Mouse (Mus musculus) cerebellum, adult 2 months (tissue): Measurements from ENCODE around the gene Zmynd10. TPM values are rescaled to one million over a fixed set of nuclear protein-coding genes. Genes with fewer than 3 reads are reported as not detected.

Source experiments
- DNase-seq, 2 experiments: peaks; one replicate each; pipeline ENCODE4 v3.0.0; 2021
- H3K27ac ChIP-seq: fragments of 200-500 bp; 2 replicates; pipeline ENCODE4 v1.5.1; 2012; ENCODE audit warnings: low read length, control low read depth, inconsistent platforms; ENCODE audit not compliant: insufficient read depth
- H3K27me3 ChIP-seq: fragments of 200-500 bp; 2 replicates; pipeline ENCODE4 v1.6.1; 2012; ENCODE audit warnings: inconsistent platforms, mild to moderate bottlenecking, low read length, moderate library complexity; ENCODE audit not compliant: control insufficient read depth, insufficient read depth
- H3K4me1 ChIP-seq: fragments of 200-500 bp; 2 replicates; pipeline ENCODE4 v1.6.1; 2011; ENCODE audit warnings: low read length; ENCODE audit not compliant: control insufficient read depth, insufficient read depth
- H3K4me3 ChIP-seq: fragments of 200-500 bp; replicated peaks from 2 replicates; pipeline ENCODE3; 2011; ENCODE audit warnings: mild to moderate bottlenecking, low read depth, low read length, control low read depth; ENCODE audit not compliant: insufficient read depth
- CTCF ChIP-seq: fragments of 200-500 bp; IDR thresholded peaks from 2 replicates; pipeline ENCODE4 v1.5.1; 2011; ENCODE audit warnings: low read depth, mild to moderate bottlenecking, control low read depth, low read length, moderate library complexity, borderline replicate concordance; ENCODE audit not compliant: insufficient read depth
- POLR2A ChIP-seq: fragments of 200-500 bp; IDR thresholded peaks from 2 replicates; pipeline ENCODE4 v1.6.1; 2011; ENCODE audit warnings: low read length, control low read depth, borderline replicate concordance; ENCODE audit not compliant: insufficient read depth
- WGBS: fragments of 180-500 bp; shearing (Covaris S2); methylation state at CpG from one replicate; pipeline ENCODE4 v1.1.7; 2018; 5-methylcytosine and 5-hydroxymethylcytosine counted together
- polyA plus RNA-seq: library from polyadenylated mRNA; depleted of rRNA; stranded (reverse); fragments of >200 nt; gene quantifications from 2 replicates; pipeline ENCODE4 v1.2.3, GENCODE M21; 2012

Gene Zmynd10
- polyA plus RNA-seq, 1 experiment: 1.6 TPM

DNA sequence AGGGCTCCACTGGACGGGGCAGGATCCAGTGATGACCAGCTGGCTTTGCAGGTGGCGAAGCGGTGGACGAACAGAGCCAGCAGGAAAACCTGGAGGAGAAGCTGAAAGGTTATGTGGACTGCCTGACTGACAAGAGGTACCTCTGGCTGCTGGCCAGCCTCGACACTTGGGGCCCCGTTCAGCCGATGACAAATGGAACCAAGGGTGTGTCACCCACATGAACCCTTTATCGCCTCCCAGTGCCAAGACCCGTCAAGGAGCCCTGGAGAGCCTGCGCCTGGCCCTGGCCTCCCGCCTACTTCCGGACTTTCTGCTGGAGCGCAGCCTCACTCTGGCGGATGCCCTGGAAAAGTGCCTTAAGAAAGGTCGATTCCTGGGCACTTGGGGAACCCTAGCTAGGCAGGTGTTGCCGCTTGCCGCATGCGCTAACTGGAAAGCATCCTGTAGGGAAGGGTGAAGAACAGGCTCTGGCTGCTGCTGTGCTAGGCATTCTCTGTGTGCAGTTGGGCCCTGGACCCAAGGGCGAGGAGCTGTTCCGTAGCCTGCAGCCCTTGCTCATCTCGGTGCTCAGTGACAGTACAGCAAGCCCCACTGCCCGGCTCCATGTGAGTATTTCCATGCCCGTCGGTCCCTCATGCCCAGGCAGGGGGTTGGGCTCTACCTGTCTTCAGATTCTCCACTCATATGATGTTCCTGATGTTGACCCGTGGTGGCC lies 43.1 kb downstream of the Zmynd10 start:
- H3K27ac ChIP-seq: no peak overlapping the region
- no peak for DNase-seq
- H3K4me3 ChIP-seq: no peak overlapping the region
- 67% methylated on average over 25 of the region's 25 CpGs for WGBS
- TF ChIP-seq CTCF: no peak
- TF ChIP-seq POLR2A: no peak
- no peaks in the 10 kb centered on the region for H3K27me3 ChIP-seq
- H3K4me1 ChIP-seq: peaks cover 30% of the 10 kb centered on the region

DNA sequence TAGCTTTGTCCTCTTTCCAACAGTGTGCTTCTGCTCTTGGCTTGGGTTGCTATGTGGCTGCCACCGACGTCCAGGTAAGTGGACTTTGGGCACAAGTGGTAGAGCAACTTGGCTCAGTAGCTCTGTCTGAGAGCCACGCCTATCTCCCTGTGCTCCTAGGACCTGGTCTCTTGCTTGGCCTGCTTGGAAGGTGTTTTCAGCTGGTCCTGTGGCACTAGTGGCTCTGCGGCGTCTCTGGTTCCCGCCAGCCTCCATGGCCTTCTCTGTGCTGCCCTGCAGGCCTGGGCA lies 43.6 kb downstream of the Zmynd10 start:
- TF ChIP-seq POLR2A: no peak
- no peak for TF ChIP-seq CTCF
- Histone ChIP-seq H3K27ac (no peak overlapping the region), H3K27me3 (no peaks in the 10 kb centered on the region), H3K4me3 (no peak overlapping the region), H3K4me1 (peaks cover 30% of the 10 kb centered on the region)
- no peak for DNase-seq
- 92% methylated on average over 6 of the region's 6 CpGs for WGBS

DNA sequence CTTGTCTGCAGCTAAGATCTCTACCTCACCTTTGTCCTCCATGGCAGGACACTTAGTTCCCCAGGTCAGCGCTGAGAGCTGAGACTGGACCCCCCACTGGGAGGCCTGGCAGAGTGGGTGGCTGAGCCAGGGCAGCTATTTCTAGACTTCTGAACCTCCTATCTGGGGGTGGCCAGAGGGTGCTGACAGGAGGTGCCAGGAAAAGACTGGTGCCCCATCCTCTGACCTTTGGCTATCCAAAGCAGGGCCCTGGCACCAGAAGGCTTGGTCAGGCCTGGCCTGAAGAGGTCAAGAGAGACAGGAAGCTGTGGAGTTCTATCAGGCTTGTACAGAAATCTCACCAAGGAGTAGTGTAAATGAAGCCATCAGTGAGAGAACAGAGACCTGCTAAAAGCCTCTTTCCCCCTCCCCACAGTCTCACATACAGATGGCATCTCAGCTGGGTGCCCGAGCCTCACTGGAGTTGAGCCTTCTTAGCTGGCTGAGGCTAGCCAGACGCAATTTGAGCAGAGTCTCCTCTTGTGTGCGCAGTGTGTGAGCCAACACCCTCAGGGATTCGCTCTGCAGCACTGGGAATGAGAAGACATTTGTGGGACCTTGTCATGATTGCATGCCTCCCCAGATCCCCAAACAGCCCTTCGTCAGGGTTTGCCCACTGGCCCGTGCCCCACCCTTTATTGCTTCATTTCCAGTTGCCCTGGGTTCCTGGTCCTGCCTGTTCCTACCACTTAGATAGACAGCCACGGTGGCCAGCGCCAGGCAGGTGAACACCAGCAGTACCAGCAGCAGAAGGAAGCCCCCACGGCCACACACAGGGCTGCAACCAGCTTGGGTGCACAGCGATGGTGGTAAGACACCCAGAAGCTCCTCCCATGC lies 46.2 kb downstream of the Zmynd10 start:
- Histone ChIP-seq H3K4me1 (peaks cover 40% of the 10 kb centered on the region), H3K27ac (peak overlapping the region; percentile 77), H3K4me3 (no peak overlapping the region), H3K27me3 (no peaks in the 10 kb centered on the region)
- peak; percentile 90 to 93 for DNase-seq
- no peak for TF ChIP-seq CTCF
- no peak for TF ChIP-seq POLR2A
- 13% methylated on average over 11 of the region's 11 CpGs for WGBS

DNA sequence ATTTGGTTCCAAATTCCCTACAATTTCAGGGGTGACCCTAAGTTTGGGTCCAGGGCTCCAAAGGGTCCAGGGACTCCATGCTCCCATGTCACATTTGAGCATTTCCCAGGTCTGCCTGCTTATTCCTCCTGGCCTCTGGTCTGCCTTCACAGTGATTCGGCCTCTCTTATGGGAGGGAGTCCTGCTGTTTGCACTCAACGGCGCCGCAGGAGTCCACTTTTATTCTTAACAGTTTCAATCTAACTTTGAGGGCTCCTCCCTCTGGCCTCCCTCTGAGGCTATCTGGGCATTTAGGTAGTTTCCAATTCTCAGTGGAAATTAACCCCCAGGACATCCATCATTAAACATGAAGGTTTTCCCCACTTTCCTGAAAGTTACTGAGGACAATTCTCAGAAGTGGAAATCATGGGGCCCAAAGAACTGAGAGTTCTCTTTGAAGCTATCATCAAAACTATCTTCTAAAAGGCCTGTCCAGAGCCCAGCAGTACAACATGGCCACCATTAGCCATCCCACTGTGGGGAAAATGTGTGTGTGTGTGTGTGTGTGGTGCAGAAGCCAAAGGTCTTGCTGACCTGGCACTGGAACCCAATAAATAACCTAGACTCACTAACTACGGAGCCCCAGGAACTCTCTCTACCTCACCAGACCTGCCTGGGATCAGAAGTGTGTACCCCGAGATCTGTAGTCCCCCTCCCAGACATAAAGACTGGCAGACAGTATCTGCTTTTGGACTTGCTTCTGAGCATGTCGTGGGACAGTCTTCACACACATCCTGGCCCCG lies 47.4 kb downstream of the Zmynd10 start:
- no peak for TF ChIP-seq POLR2A
- TF ChIP-seq CTCF: no peak
- no peak overlapping the region for H3K27ac ChIP-seq
- no peaks in the 10 kb centered on the region for H3K27me3 ChIP-seq
- H3K4me1 ChIP-seq: peaks cover 40% of the 10 kb centered on the region
- WGBS: 88% methylated on average over 8 of the region's 8 CpGs
- H3K4me3 ChIP-seq: no peak overlapping the region
- no peak for DNase-seq

DNA sequence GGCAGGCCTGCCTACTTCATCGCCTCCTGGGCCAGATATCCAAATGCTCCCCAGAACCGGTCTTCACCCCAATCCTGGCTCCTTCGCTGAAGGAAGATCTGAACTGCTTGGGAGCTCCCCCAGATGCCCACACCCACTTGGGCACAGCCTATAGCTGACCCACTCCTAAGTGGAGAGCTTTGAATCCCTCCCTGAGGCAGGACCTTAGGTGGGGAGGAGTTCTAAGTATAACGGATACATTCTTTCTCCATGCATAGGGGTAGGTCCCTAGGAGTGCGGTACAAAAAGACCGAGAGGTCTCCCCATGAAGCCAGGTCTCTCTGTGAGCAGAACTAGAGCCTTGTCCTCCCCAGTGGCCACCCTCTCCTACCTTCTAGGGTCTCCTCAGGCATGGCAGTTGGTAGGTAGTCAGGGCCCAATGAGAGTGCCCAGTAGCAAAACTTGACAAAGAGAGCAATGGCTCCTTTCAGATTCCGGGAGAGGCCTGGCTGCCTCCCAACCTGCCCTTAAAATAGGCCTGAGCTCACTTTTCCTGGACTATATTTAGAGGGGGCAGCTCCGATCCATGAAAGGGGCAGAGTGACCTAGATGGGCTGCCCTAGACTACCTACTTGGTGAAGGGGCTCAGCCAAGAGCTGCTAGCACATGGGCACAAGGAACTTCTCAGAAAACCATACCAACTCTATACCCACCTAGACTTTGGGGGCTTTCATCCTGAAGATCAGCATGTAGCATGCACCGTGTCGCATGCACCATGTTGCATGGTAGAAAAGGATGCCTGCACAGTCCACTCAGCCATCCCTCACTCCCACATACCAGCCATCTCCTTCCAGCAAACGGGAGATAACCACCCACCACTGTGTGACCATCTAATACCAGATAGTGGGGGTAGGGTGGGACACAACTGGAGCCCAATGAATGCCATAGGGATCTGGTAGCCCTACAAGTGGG lies 49.8 kb downstream of the Zmynd10 start:
- no peak overlapping the region for H3K27ac ChIP-seq
- peaks cover 33% of the 10 kb centered on the region for H3K4me1 ChIP-seq
- no peak for DNase-seq
- TF ChIP-seq CTCF (no peak), POLR2A (no peak)
- no peaks in the 10 kb centered on the region for H3K27me3 ChIP-seq
- 73% methylated on average over 11 of the region's 11 CpGs for WGBS
- no peak overlapping the region for H3K4me3 ChIP-seq

DNA sequence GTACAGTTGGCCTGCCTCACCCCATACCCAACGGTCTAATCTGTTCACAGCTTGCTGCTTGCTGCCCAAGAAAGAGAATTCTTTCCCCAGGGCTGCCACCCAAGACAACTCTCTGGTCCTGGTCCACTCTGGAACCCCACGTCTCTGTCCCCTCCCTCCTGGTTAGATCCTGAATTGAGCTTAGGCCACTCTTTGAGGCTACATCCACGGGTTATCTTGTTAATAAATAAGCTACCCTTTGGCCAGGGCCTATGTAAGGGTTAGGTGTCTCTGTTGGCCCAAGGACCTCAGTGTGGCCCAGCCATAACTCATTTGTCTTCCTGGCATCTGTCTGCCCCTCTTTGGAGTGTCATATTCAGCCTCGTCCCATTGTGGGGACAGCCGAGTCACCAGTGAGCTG lies 51.3 kb downstream of the Zmynd10 start:
- H3K4me1 ChIP-seq: peaks cover 18% of the 10 kb centered on the region
- DNase-seq: no peak
- H3K27me3 ChIP-seq: no peaks in the 10 kb centered on the region
- WGBS: 86% methylated on average over 5 of the region's 5 CpGs
- H3K27ac ChIP-seq: no peak overlapping the region
- no peak for TF ChIP-seq CTCF
- TF ChIP-seq POLR2A: no peak
- H3K4me3 ChIP-seq: no peak overlapping the region

DNA sequence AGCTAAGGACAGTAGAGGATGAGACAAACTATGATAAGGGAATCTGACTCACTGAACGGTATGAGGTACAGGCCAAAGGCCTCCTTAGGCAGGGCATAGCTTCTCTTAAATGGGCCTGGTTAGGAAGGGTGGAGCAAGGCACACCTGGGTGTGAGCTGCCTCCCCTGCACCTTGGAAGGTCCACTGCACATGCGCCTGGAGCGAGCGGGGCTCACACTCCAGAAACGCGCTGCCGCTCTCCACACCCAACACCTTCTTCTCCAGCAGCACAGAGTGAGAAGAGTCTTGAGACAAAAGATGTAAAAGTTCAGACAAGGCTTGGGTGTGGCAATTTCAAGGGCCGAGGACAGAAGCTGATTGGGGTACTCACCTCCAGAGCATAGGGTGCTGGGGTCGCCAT lies 52.3 kb downstream of the Zmynd10 start:
- no peaks in the 10 kb centered on the region for H3K27me3 ChIP-seq
- 94% methylated on average over 9 of the region's 9 CpGs for WGBS
- no peak for TF ChIP-seq POLR2A
- no peak for TF ChIP-seq CTCF
- peaks cover 10% of the 10 kb centered on the region for H3K4me1 ChIP-seq
- no peak overlapping the region for H3K27ac ChIP-seq
- no peak for DNase-seq
- no peak overlapping the region for H3K4me3 ChIP-seq
